Mouse (Mus musculus) MEL (cell line): Measurements from ENCODE around the gene Lrrc39. TPM values are rescaled to one million over a fixed set of nuclear protein-coding genes. Genes with fewer than 3 reads are reported as not detected.

Source experiments
- DNase-seq: peaks from one replicate; pipeline ENCODE4 v3.0.0; 2011; ENCODE audit warnings: low read depth, low spot score
- H3K27ac ChIP-seq: 2 replicates; pipeline ENCODE4 v1.5.1; 2012; ENCODE audit warnings: low read depth, mild to moderate bottlenecking, control low read depth, low read length, moderate library complexity; ENCODE audit not compliant: control insufficient read depth
- H3K27me3 ChIP-seq, 2 experiments: fragments of 150-350 bp in 1 of 2; sonication (generic) in 1 of 2; 2 replicates each; pipeline ENCODE4 v1.6.1; 2012; ENCODE audit warnings: low read length in 2 of 2, mild to moderate bottlenecking in 2 of 2, improper control_type of control experiment in 1 of 2, moderate library complexity in 1 of 2; ENCODE audit not compliant: insufficient read depth in 2 of 2, control insufficient read depth in 1 of 2
- H3K36me3 ChIP-seq, 2 experiments: 2 replicates each; pipeline ENCODE4 v1.6.1; 2012 to 2014; ENCODE audit warnings: low read length in 2 of 2, improper control_type of control experiment in 1 of 2, inconsistent platforms in 1 of 2, mild to moderate bottlenecking in 1 of 2; ENCODE audit not compliant: insufficient read depth in 2 of 2, control insufficient read depth in 1 of 2
- H3K4me1 ChIP-seq, 2 experiments: fragments of 150-350 bp in 1 of 2; sonication (generic) in 1 of 2; 2 replicates each; pipeline ENCODE4 v1.6.1; 2012; ENCODE audit warnings: low read length in 2 of 2, improper control_type of control experiment in 1 of 2, mild to moderate bottlenecking in 1 of 2; ENCODE audit not compliant: insufficient read depth in 2 of 2, control insufficient read depth in 1 of 2
- H3K4me3 ChIP-seq, 2 experiments: fragments of 150-350 bp in 1 of 2; sonication (generic) in 1 of 2; 2 replicates each; pipeline ENCODE4 v1.5.1; 2012; ENCODE audit warnings: low read depth in 2 of 2, low read length in 2 of 2, mild to moderate bottlenecking in 2 of 2, moderate library complexity in 2 of 2, control low read depth in 1 of 2, improper control_type of control experiment in 1 of 2; ENCODE audit not compliant: control insufficient read depth in 1 of 2, insufficient read depth in 1 of 2
- H3K79me2 ChIP-seq: 2 replicates; pipeline ENCODE4 v1.6.1; 2012; ENCODE audit warnings: mild to moderate bottlenecking, low read length, moderate library complexity; ENCODE audit not compliant: control insufficient read depth, poor library complexity, insufficient read depth
- H3K9ac ChIP-seq: 2 replicates; pipeline ENCODE4 v1.6.1; 2012; ENCODE audit warnings: low read depth, mild to moderate bottlenecking, control low read depth, low read length, moderate library complexity; ENCODE audit not compliant: control insufficient read depth, poor library complexity, severe bottlenecking
- H3K9me3 ChIP-seq: fragments of 150-350 bp; sonication (generic); replicated peaks from 2 replicates; pipeline ENCODE4 v1.6.1; 2012; ENCODE audit warnings: mild to moderate bottlenecking, low read length, improper control_type of control experiment, moderate library complexity; ENCODE audit not compliant: insufficient read depth
- CHD1 ChIP-seq: IDR thresholded peaks from 2 replicates; pipeline ENCODE4 v1.6.1; 2012; ENCODE audit warnings: low read depth, mild to moderate bottlenecking, inconsistent platforms, low read length, improper control_type of control experiment
- E2F4 ChIP-seq: IDR thresholded peaks from 2 replicates; pipeline ENCODE4 v1.6.1; 2011; ENCODE audit warnings: low read depth, low read length, improper control_type of control experiment, borderline replicate concordance
- ETS1 ChIP-seq: IDR thresholded peaks from 2 replicates; pipeline ENCODE4 v1.6.1; 2012; ENCODE audit warnings: low read depth, mild to moderate bottlenecking, inconsistent platforms, low read length, improper control_type of control experiment, moderate library complexity
- GABPA ChIP-seq: IDR thresholded peaks from 2 replicates; pipeline ENCODE4 v1.6.1; 2012; ENCODE audit warnings: low read depth, mild to moderate bottlenecking, inconsistent platforms, low read length, improper control_type of control experiment, moderate library complexity
- GATA1 ChIP-seq: IDR thresholded peaks from 2 replicates; pipeline ENCODE4 v1.6.1; 2011; ENCODE audit warnings: low read depth, low read length, improper control_type of control experiment
- HCFC1 ChIP-seq: IDR thresholded peaks from 2 replicates; pipeline ENCODE4 v1.6.1; 2012; ENCODE audit warnings: low read depth, mild to moderate bottlenecking, inconsistent platforms, low read length, improper control_type of control experiment, moderate library complexity
- JUND ChIP-seq: IDR thresholded peaks from 2 replicates; pipeline ENCODE4 v1.6.1; 2011; ENCODE audit warnings: low read depth, mild to moderate bottlenecking, improper control_type of control experiment, low read length
- KAT2A ChIP-seq: conservative IDR thresholded peaks from 2 replicates; pipeline ENCODE4 v1.6.1; 2012; ENCODE audit warnings: low read depth, low read length, improper control_type of control experiment, inconsistent platforms
- MAX ChIP-seq: IDR thresholded peaks from 2 replicates; pipeline ENCODE4 v1.6.1; 2011; ENCODE audit warnings: low read length, improper control_type of control experiment
- MYB ChIP-seq: IDR thresholded peaks from 2 replicates; pipeline ENCODE4 v1.6.1; 2011; ENCODE audit warnings: mild to moderate bottlenecking, low read depth, low read length, improper control_type of control experiment
- POLR2A ChIP-seq, 2 experiments: IDR thresholded peaks; 2 replicates each; pipeline ENCODE4 v1.6.1; 2011 to 2012; ENCODE audit warnings: low read length in 2 of 2, mild to moderate bottlenecking in 2 of 2, control low read depth in 1 of 2, improper control_type of control experiment in 1 of 2, low read depth in 1 of 2, moderate library complexity in 1 of 2; ENCODE audit not compliant: control insufficient read depth in 1 of 2, insufficient read depth in 1 of 2, poor library complexity in 1 of 2
- POLR2AphosphoS5 ChIP-seq: IDR thresholded peaks from 2 replicates; pipeline ENCODE4 v1.6.1; 2012; ENCODE audit warnings: low read depth, borderline replicate concordance, mild to moderate bottlenecking, inconsistent platforms, low read length, moderate library complexity, mixed read lengths
- RAD21 ChIP-seq: IDR thresholded peaks from 2 replicates; pipeline ENCODE4 v1.6.1; 2011; ENCODE audit warnings: mild to moderate bottlenecking, low read depth, low read length, improper control_type of control experiment
- RCOR1 ChIP-seq: IDR thresholded peaks from 2 replicates; pipeline ENCODE4 v1.6.1; 2012; ENCODE audit warnings: low read depth, mild to moderate bottlenecking, inconsistent platforms, low read length, improper control_type of control experiment
- SIN3A ChIP-seq: IDR thresholded peaks from 2 replicates; pipeline ENCODE4 v1.6.1; 2012; ENCODE audit warnings: low read length, improper control_type of control experiment, inconsistent platforms
- SMC3 ChIP-seq: IDR thresholded peaks from 2 replicates; pipeline ENCODE4 v1.6.1; 2011; ENCODE audit warnings: low read depth, low read length, improper control_type of control experiment
- TBP ChIP-seq: IDR thresholded peaks from 2 replicates; pipeline ENCODE4 v1.8.0; 2011; ENCODE audit warnings: low read depth, low read length, improper control_type of control experiment
- TCF12 ChIP-seq: IDR thresholded peaks from 2 replicates; pipeline ENCODE4 v1.6.1; 2014; ENCODE audit warnings: low read depth, mild to moderate bottlenecking, inconsistent platforms, low read length, improper control_type of control experiment, moderate library complexity
- USF1 ChIP-seq: IDR thresholded peaks from 2 replicates; pipeline ENCODE4 v1.6.1; 2014; ENCODE audit warnings: low read depth, mild to moderate bottlenecking, inconsistent platforms, low read length, improper control_type of control experiment, moderate library complexity
- ZKSCAN1 ChIP-seq: IDR thresholded peaks from 2 replicates; pipeline ENCODE4 v1.6.1; 2012; ENCODE audit warnings: low read depth, mild to moderate bottlenecking, inconsistent platforms, low read length, improper control_type of control experiment, moderate library complexity
- ZMIZ1 ChIP-seq: IDR thresholded peaks from 2 replicates; pipeline ENCODE4 v1.6.1; 2012; ENCODE audit warnings: low read depth, mild to moderate bottlenecking, inconsistent platforms, low read length, improper control_type of control experiment, moderate library complexity
- polyA plus RNA-seq, 2 experiments: library from polyadenylated mRNA; stranded (reverse) in 1 of 2; unstranded in 1 of 2; fragments of >175 nt in 1 of 2; fragments of >200 nt in 1 of 2; gene quantifications; 2 replicates each; pipeline versions ENCODE4 v1.2.1 to v1.2.4; 2012; ENCODE audit warnings: low replicate concordance in 2 of 2, low read depth in 1 of 2; ENCODE audit not compliant: insufficient read length in 2 of 2, insufficient read depth in 1 of 2, missing spikeins in 1 of 2
- total RNA-seq: library from RNA; depleted of rRNA; stranded (reverse); fragments of 300-350 nt; gene quantifications from 2 replicates; pipeline ENCODE4 v1.2.3, GENCODE M21; 2012

The Lrrc39 gene
- total and polyA plus RNA-seq, 3 experiments, result 0.40 to 0.65 TPM; not detected in 1

DNA sequence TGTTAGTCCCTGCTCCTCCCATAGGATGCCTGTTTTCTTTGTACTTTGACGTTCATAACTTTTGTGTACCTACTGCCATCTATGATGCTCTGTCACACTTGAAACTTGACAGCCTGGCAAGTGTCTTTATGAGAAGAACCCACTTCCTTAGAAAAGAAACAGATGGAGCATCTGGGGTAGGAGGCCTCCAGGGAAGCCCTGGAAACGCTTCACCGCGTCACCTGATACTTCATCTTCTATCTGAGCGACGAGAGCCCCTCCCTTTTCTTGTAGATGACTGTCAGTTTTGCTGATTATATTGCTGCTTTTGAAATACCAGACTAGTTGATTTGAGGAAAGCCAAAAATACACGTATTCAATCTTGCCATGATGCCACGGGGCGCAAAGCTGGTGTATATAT lies 41.8 kb downstream of the Lrrc39 start:
- Histone ChIP-seq H3K27me3 (no peaks in the 10 kb centered on the region), H3K79me2 (no peaks in the 10 kb centered on the region), H3K4me3 (no peak overlapping the region), H3K36me3 (peaks cover 0 to 7% of the 10 kb centered on the region in 2 experiments; a peak in 2 of 4 replicates), H3K27ac (no peak overlapping the region), H3K4me1 (no peaks in the 10 kb centered on the region), H3K9ac (no peak overlapping the region), H3K9me3 (no peaks in the 10 kb centered on the region)
- no peak for DNase-seq
- TF ChIP-seq E2F4 (no peak), TBP (no peak), ZMIZ1 (no peak), SIN3A (no peak), ETS1 (no peak), RCOR1 (no peak), SMC3 (no peak), USF1 (no peak), HCFC1 (no peak), GABPA (no peak), GATA1 (no peak), CHD1 (no peak), TCF12 (no peak), MYB (no peak), MAX (no peak), POLR2AphosphoS5 (no peak)

DNA sequence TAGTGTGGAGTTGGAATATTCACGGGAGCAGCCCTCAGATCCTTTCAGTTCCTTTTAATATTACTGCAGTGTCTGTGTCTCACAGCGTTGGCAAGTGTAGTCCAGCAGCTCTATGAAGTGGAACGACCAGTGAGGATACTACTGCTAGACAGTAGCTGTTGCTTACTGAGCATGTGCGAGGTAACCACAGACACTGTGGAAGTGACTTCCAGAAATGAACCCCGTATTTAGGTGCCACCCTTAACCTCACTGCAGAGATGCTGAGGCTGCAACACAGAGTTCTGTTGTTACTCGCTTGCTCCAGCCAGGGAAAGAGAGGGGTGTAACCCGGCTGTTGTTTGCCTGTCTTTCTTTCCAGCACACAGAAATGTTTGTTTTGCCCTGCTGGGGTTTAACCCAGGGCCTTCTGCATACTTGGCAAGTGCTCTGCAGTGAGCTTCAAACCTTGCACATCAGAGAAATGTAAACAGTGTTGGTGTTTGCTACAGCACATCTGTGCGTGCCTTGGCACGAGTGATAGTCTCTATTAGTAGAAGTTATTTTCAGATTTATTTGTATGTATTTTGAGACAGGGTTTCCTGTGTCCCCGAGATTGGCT lies 51.6 kb downstream of the Lrrc39 start, which contains the start of gene Trmt13:
Gene Trmt13, minus strand, starts transcription at position 293 of the 598 bp plus-strand sequence.
- H3K27ac ChIP-seq, result no peak within 1 kb of the TSS
- H3K27me3 ChIP-seq, result no peaks in the 10 kb centered on the region
- no peak within 1 kb of the TSS for H3K9ac ChIP-seq
- no peaks in the 10 kb centered on the region for H3K9me3 ChIP-seq
- no peak for DNase-seq
- H3K4me1 ChIP-seq, result peaks cover 19 to 27% of the 10 kb centered on the region in 2 experiments
- peaks cover 2 to 30% of the 10 kb centered on the region in 2 experiments; a peak in 3 of 4 replicates for H3K36me3 ChIP-seq
- no peak within 1 kb of the TSS for H3K4me3 ChIP-seq
- no peak for TF ChIP-seq SMC3
- TF ChIP-seq RAD21, result no peak
- no peak for TF ChIP-seq POLR2A (IDR thresholded peaks at IDR 0.05; ENCODE audit: control insufficient read depth in 1 of 2, insufficient read depth in 1 of 2, low read depth in 1 of 2, low read length in 2 of 2, poor library complexity in 1 of 2)
- no peak for TF ChIP-seq JUND
- TF ChIP-seq TBP, result no peak
- TF ChIP-seq KAT2A, result no peak
- no peak for TF ChIP-seq MAX
- no peak for TF ChIP-seq ZKSCAN1
- no peaks in the 10 kb centered on the region for H3K79me2 ChIP-seq
